Mouse (Mus musculus) WW6 (cell line): ENCODE data around the gene Alpk1.

Source experiments
- DNase-seq: peaks from one replicate; pipeline ENCODE4 v3.0.0-alpha.2; 2013; ENCODE audit warnings: low read depth, low spot score

The Alpk1 gene

GRCm38 (mm10) chr3:127743614-127744365, 36.5 kb downstream of the Alpk1 start:
- DNase-seq = no peak

DNA sequence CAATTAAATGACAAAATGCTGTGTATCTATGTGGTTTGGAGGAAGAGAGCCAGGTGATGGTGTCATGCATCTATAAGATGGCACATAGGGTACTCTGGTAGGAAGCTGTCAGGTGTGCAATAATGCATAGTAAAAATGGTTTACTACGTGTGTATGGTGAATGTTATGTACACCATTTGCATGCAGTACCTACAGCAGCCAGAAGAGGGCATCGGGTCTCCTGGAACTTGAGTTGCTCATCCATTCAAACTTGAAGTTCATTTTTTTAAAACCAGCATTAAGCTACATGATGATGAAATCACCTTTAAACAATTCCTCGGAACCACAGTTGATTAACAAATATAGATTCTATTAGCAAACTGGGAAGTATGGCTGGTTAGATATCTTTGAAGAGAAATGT, 38.9 kb downstream of the Alpk1 start:
- DNase-seq = no peak

GRCm38 (mm10) chr3:127737876-127738275, 42.5 kb downstream of the Alpk1 start:
- DNase-seq = no peak

DNA sequence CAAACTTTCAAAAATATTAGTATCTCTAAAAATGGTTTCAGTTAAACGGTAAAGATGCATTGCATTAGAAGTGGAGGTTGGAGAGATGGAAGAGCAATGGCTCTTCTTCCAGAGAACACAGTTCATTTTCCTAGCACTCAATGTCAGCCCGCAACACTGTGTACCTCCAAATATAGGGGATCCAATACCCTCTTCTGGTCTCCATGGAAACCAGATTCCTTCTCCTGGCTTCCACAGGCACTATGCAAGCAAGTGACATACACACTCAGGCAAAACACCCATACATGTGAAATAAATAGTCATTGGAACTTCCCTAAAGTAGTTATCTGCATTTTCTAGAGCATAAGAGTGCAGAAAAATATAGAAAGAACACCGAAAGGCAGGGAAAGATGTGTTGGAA, 44.9 kb downstream of the Alpk1 start:
- DNase-seq = no peak

DNA sequence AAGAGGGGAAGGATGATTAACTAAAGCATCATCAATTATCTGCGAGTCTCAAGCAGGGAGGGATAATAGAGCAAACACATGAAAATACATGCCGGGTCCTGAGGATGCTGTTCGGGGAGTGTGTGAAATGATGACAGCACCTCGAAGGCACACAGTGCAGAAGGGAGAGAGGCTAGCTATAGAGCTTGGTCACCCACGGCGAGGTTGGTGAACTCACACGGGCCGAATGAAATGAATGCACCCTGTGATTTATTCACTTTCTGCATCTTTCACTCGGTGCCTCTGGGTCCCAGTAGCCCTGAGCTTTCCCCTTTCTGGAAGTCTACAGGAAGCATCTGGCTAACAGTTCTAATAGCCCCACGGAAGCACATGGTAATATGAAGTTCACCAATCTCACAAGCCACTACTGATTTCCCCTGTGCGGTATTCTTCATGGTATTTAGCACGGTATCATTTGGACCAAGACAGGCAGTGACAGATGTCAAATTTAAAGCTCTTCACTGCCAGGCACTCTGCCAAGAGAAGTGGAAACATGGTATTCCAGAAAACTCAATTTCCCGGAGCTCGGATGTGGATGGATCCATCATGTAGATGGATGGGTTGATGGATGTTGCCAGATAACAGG, 50.7 kb downstream of the Alpk1 start:
- no peak for DNase-seq

DNA sequence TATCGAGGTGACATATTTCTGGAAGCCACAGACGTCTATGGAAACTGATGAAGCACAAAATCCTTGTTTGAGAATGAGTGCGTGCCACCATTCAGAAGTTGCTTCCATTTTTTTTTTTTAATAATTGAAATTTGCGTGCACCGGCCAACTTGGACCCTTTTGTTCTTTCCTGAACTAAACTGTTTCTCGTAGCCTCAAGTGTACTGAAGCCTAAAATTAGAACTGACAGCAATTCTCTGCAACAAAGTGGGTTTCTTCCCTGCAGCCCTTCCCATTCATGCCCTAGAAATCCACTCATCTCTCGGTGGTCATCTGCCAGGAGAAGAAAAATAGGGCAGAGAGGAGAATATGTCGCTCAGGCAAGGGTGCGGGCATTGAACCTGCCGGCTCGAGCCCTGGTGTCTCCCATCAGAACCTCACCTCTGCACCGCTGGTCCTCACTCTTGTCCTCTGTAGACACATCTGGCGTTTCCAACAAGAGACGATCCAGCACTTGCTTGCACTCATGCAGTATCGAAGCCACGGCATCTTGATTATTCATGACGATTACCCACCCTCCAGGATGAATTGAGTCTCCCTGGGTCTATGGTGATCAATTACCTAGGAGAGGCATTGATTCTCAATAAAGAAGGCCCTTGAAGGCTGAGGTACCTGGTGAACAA, 51.3 kb downstream of the Alpk1 start:
- DNase-seq = no peak

DNA sequence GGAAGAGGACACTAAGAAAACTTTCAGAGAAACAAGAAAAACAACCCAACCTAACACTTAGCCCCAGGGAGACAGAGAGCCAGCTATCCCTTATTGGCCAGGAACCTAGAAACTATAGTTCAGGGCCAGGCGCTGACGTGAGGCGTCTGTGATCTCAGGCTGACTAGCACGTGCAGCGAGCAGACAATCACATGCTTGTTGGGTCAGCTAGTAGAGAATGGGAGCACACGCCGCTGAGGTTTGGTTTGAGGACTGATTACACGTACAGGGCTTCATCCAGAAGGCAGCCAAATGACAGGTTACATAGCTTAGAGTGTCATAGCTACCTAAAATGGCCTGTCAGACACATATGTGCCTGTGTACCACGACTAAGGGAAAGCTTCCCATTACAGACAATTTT, 52.3 kb downstream of the Alpk1 start:
- no peak for DNase-seq

GRCm38 (mm10) chr3:127720948-127721347, 59.4 kb downstream of the Alpk1 start:
- no peak for DNase-seq

- no peak for DNase-seq
Measured at GRCm38 (mm10) chr3:127720050-127720449, 60.3 kb downstream of the Alpk1 start.

GRCm38 (mm10) chr3:127719601-127720000, 60.7 kb downstream of the Alpk1 start:
- no peak for DNase-seq

- no peak for DNase-seq
Measured at GRCm38 (mm10) chr3:127716759-127717158, 63.6 kb downstream of the Alpk1 start.

DNA sequence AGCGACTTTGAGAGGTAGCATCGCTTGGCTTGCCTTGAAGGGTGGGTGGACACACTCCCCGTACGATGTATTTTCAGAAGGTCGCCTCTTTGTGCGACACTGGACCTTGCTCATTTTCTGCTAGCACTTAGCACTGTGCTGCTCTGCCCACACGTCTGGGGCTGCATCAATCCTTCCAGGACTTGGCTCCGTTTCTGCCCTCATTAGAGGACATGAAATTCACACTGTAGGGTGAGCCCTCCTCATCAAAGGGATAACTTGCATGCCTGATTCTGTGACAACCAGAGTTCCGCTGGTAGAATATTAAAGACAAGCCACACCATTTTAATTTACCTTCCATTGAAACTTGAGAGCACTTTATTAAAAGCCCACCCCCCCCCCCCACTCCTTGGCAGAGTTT, 67.2 kb downstream of the Alpk1 start:
- DNase-seq = no peak

DNA sequence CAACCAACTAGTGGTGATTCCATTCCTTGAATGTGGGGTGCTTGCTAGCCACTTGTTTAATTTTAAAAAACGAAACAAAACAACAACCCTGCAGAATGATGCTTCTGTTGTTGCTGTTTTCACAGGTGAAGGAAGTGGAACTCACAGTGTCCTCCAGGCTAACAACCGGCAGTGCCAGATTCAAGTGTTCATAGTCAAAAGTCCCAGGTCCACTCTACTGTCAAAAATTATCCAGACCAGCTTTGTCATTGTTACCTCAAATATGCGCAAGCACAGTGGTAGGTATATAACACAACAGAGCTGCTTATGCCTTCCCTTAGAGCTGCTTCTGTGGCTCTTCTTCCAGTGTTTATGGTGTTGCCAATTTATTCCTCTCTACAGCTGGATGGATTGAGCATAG, 68.8 kb downstream of the Alpk1 start:
- no peak for DNase-seq

- DNase-seq = no peak
Measured at GRCm38 (mm10) chr3:127707089-127707485, 73.2 kb downstream of the Alpk1 start.

GRCm38 (mm10) chr3:127706445-127707088, 73.8 kb downstream of the Alpk1 start:
- DNase-seq = no peak

GRCm38 (mm10) chr3:127705515-127706444, 74.5 kb downstream of the Alpk1 start:
- no peak for DNase-seq

DNA sequence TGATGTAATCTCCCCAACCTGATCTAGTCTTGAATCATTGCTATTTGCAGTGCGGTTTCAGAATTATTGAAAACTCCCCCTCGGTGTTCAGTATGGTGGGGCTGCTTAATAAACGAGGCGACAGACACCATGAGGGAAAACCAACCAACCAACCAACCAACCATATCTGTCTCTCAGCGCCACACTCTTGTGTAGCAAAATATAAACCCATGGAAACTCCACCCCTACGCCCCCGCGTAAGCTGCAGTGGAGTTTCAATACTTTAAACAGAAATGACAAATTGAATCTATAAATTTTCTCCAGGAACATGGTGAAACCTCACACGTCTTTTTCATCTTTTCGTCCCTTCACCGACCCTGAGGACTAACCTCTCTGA, 75.2 kb downstream of the Alpk1 start:
- no peak for DNase-seq

DNA sequence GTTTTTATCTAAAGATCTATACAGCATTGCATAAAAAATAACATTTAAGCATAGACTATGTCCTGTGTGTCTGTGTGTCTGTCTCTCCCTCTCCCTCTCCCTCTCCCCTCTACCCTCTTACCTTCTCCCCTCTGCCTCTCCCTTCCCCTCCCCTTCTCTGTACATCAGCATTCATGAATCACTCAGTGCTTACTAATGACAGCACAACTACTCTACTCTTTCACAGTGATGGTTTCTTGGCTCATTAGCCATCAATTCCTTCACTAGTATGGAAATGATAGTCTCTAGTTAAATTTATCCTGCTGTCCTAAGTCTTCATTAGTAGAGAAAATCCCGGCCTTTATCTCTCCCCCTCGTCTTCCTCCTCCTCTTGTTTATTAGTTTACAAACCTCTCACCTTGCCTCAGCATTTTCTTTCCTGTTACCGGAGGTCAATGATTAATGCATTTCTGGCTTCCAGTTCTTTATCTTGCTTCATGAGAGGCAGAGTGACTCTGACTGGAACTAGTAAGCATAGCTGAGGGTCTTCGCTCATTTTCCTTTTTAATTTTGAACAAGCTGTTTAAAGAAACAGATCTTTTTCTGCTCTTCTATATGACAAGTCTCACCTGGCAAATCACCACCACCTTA, 79.0 kb downstream of the Alpk1 start:
- no peak for DNase-seq

- DNase-seq = no peak
Measured at GRCm38 (mm10) chr3:127698636-127699035, 81.7 kb downstream of the Alpk1 start.

DNA sequence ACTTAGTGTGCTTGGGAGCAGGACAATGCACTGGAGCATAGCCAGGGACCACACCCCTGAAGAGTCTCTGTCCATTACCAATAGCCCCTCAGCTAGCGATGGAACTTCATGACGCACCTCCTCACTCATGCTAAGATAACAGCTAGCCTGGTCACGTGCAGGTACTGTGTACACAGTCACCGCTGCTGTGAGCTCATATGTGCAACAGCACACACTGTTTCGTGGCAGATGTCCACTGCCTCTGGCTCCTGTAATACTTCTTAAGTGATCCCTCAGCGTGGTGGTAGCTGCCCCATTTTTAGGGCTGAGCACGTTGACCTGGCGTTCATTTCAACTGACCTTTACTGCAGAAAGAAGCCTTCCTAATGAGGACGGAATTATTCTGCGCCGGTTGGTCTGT, 83.8 kb downstream of the Alpk1 start:
- no peak for DNase-seq
